Mouse (Mus musculus) CH12.LX (cell line): Measurements from ENCODE around the gene BC030867. TPM values are rescaled to one million over a fixed set of nuclear protein-coding genes. Genes with fewer than 3 reads are reported as not detected.

Experiments
- DNase-seq: peaks from one replicate; pipeline ENCODE4 v3.0.0-alpha.2; 2013; ENCODE audit errors: extremely low read depth
- H3K27ac ChIP-seq: 2 replicates; pipeline ENCODE4 v1.5.1; 2012; ENCODE audit warnings: low read depth, mild to moderate bottlenecking, control low read depth, moderate library complexity; ENCODE audit not compliant: insufficient read depth
- H3K27me3 ChIP-seq: replicated peaks from 2 replicates; pipeline ENCODE3; 2012; ENCODE audit warnings: inconsistent platforms
- H3K36me3 ChIP-seq, 2 experiments: replicated peaks in 1 of 2; 2 replicates each; pipeline versions ENCODE3 to v1.6.1; 2012; ENCODE audit warnings: inconsistent platforms in 1 of 2, low read length in 1 of 2, mild to moderate bottlenecking in 1 of 2, mixed read lengths in 1 of 2, moderate library complexity in 1 of 2; ENCODE audit not compliant: control insufficient read depth in 1 of 2, insufficient read depth in 1 of 2
- H3K4me1 ChIP-seq, 2 experiments: 2 replicates each; pipeline ENCODE4 v1.6.1; 2012; ENCODE audit warnings: inconsistent platforms in 1 of 2, moderate library complexity in 1 of 2; ENCODE audit not compliant: insufficient read depth in 2 of 2, control insufficient read depth in 1 of 2
- H3K4me2 ChIP-seq: 2 replicates; pipeline ENCODE4 v1.6.1; 2012; ENCODE audit warnings: low read depth, mild to moderate bottlenecking, control low read depth; ENCODE audit not compliant: poor library complexity, insufficient read depth, severe bottlenecking
- H3K4me3 ChIP-seq, 3 experiments: fragments of 150-350 bp in 1 of 3; sonication (generic) in 1 of 3; replicated peaks in 1 of 3; 2 replicates each; pipeline versions ENCODE3 to v1.5.1; 2011 to 2012; ENCODE audit warnings: low read depth in 2 of 3, low read length in 2 of 3, mild to moderate bottlenecking in 2 of 3, moderate library complexity in 2 of 3, control low read depth in 1 of 3, improper control_type of control experiment in 1 of 3, inconsistent platforms in 1 of 3, mixed read lengths in 1 of 3; ENCODE audit not compliant: poor library complexity in 1 of 3
- H3K79me2 ChIP-seq: replicated peaks from 2 replicates; pipeline ENCODE4 v1.6.1; 2012; ENCODE audit warnings: mild to moderate bottlenecking, moderate library complexity; ENCODE audit not compliant: control insufficient read depth, poor library complexity, insufficient read depth, severe bottlenecking; ENCODE audit errors: extremely low read depth
- H3K9ac ChIP-seq: 2 replicates; pipeline ENCODE4 v1.6.1; 2012; ENCODE audit warnings: low read depth, mild to moderate bottlenecking, control low read depth, moderate library complexity; ENCODE audit not compliant: insufficient read depth
- H3K9me3 ChIP-seq: replicated peaks from 2 replicates; pipeline ENCODE3; 2012; ENCODE audit warnings: low read length, inconsistent platforms, mixed read lengths
- BHLHE40 ChIP-seq: IDR thresholded peaks from 2 replicates; pipeline ENCODE4 v1.6.1; 2011; ENCODE audit warnings: mild to moderate bottlenecking, low read depth, low read length, improper control_type of control experiment
- CHD1 ChIP-seq: IDR thresholded peaks from 2 replicates; pipeline ENCODE4 v1.6.1; 2012; ENCODE audit warnings: low read depth, low read length, improper control_type of control experiment, inconsistent platforms
- CHD2 ChIP-seq: IDR thresholded peaks from 2 replicates; pipeline ENCODE4 v1.6.1; 2011; ENCODE audit warnings: low read length, improper control_type of control experiment
- CTCF ChIP-seq, 2 experiments: IDR thresholded peaks in 1 of 2; conservative IDR thresholded peaks in 1 of 2; 2 replicates each; pipeline ENCODE4 v1.5.1; 2011 to 2012; ENCODE audit warnings: low read depth in 2 of 2, low read length in 2 of 2, improper control_type of control experiment in 1 of 2, inconsistent platforms in 1 of 2, mild to moderate bottlenecking in 1 of 2, moderate library complexity in 1 of 2
- E2F4 ChIP-seq: IDR thresholded peaks from 2 replicates; pipeline ENCODE4 v1.6.1; 2011; ENCODE audit warnings: low read depth, low read length, improper control_type of control experiment; ENCODE audit not compliant: insufficient replicate concordance
- ELF1 ChIP-seq: IDR thresholded peaks from 2 replicates; pipeline ENCODE4 v1.6.1; 2014; ENCODE audit warnings: low read depth, mild to moderate bottlenecking, inconsistent platforms, low read length, improper control_type of control experiment
- EP300 ChIP-seq: IDR thresholded peaks from 2 replicates; pipeline ENCODE4 v1.6.1; 2011; ENCODE audit warnings: low read length, improper control_type of control experiment
- GABPA ChIP-seq: IDR thresholded peaks from 2 replicates; pipeline ENCODE4 v1.6.1; 2012; ENCODE audit warnings: low read depth, low read length, improper control_type of control experiment, inconsistent platforms; ENCODE audit not compliant: insufficient replicate concordance
- HCFC1 ChIP-seq: IDR thresholded peaks from 2 replicates; pipeline ENCODE4 v1.6.1; 2012; ENCODE audit warnings: low read depth, mild to moderate bottlenecking, inconsistent platforms, low read length, improper control_type of control experiment
- IRF4 ChIP-seq: IDR thresholded peaks from 2 replicates; pipeline ENCODE4 v1.6.1; 2014; ENCODE audit warnings: low read depth, mild to moderate bottlenecking, inconsistent platforms, low read length, improper control_type of control experiment
- KAT2A ChIP-seq: IDR thresholded peaks from 2 replicates; pipeline ENCODE4 v1.6.1; 2012; ENCODE audit warnings: low read length, improper control_type of control experiment, inconsistent platforms; ENCODE audit not compliant: insufficient replicate concordance
- MAFK ChIP-seq: IDR thresholded peaks from 2 replicates; pipeline ENCODE4 v1.6.1; 2011; ENCODE audit warnings: low read length, improper control_type of control experiment; ENCODE audit not compliant: insufficient replicate concordance
- MAX ChIP-seq: IDR thresholded peaks from 2 replicates; pipeline ENCODE4 v1.6.1; 2011; ENCODE audit warnings: low read length, improper control_type of control experiment
- MAZ ChIP-seq: IDR thresholded peaks from 2 replicates; pipeline ENCODE4 v1.6.1; 2012; ENCODE audit warnings: low read depth, mild to moderate bottlenecking, inconsistent platforms, low read length, improper control_type of control experiment, moderate library complexity
- MEF2A ChIP-seq: IDR thresholded peaks from 2 replicates; pipeline ENCODE4 v1.6.1; 2014; ENCODE audit warnings: low read depth, mild to moderate bottlenecking, inconsistent platforms, low read length, improper control_type of control experiment, borderline replicate concordance
- MXI1 ChIP-seq: IDR thresholded peaks from 2 replicates; pipeline ENCODE4 v1.6.1; 2011; ENCODE audit warnings: mild to moderate bottlenecking, low read depth, low read length, improper control_type of control experiment
- MYC ChIP-seq: IDR thresholded peaks from 2 replicates; pipeline ENCODE4 v1.6.1; 2011; ENCODE audit warnings: low read depth, mild to moderate bottlenecking, improper control_type of control experiment, low read length
- NELFE ChIP-seq: IDR thresholded peaks from 2 replicates; pipeline ENCODE4 v1.6.1; 2011; ENCODE audit warnings: low read depth, low read length, improper control_type of control experiment
- NRF1 ChIP-seq: IDR thresholded peaks from 2 replicates; pipeline ENCODE4 v1.6.1; 2014; ENCODE audit warnings: low read depth, mild to moderate bottlenecking, inconsistent platforms, low read length, improper control_type of control experiment, moderate library complexity
- PAX5 ChIP-seq: IDR thresholded peaks from 2 replicates; pipeline ENCODE4 v1.6.1; 2012; ENCODE audit warnings: low read length, inconsistent platforms, mixed read lengths
- POLR2A ChIP-seq: IDR thresholded peaks from 2 replicates; pipeline ENCODE4 v1.6.1; 2011; ENCODE audit warnings: low read depth, mild to moderate bottlenecking, improper control_type of control experiment, low read length
- POLR2AphosphoS2 ChIP-seq: IDR thresholded peaks from 2 replicates; pipeline ENCODE4 v1.6.1; 2011; ENCODE audit warnings: low read depth, low read length, improper control_type of control experiment
- RAD21 ChIP-seq: IDR thresholded peaks from 2 replicates; pipeline ENCODE4 v1.6.1; 2011; ENCODE audit warnings: low read depth, mild to moderate bottlenecking, low read length, improper control_type of control experiment, moderate library complexity
- SMC3 ChIP-seq: IDR thresholded peaks from 2 replicates; pipeline ENCODE4 v1.6.1; 2011; ENCODE audit warnings: low read depth, low read length, improper control_type of control experiment
- TBP ChIP-seq: conservative IDR thresholded peaks from 2 replicates; pipeline ENCODE4 v1.6.1; 2011; ENCODE audit warnings: low read depth, low read length, improper control_type of control experiment
- TCF12 ChIP-seq: IDR thresholded peaks from 2 replicates; pipeline ENCODE4 v1.6.1; 2014; ENCODE audit warnings: low read depth, mild to moderate bottlenecking, inconsistent platforms, low read length, improper control_type of control experiment
- UBTF ChIP-seq: IDR thresholded peaks from 2 replicates; pipeline ENCODE4 v1.6.1; 2012; ENCODE audit warnings: low read depth, mild to moderate bottlenecking, inconsistent platforms, low read length, improper control_type of control experiment, moderate library complexity
- USF1 ChIP-seq: IDR thresholded peaks from 2 replicates; pipeline ENCODE4 v1.6.1; 2014; ENCODE audit warnings: low read depth, mild to moderate bottlenecking, inconsistent platforms, low read length, improper control_type of control experiment
- USF2 ChIP-seq: conservative IDR thresholded peaks from 2 replicates; pipeline ENCODE4 v1.6.1; 2011; ENCODE audit warnings: low read depth, low read length, improper control_type of control experiment
- ZKSCAN1 ChIP-seq: IDR thresholded peaks from 2 replicates; pipeline ENCODE4 v1.6.1; 2012; ENCODE audit warnings: low read depth, inconsistent platforms, low read length, improper control_type of control experiment, borderline replicate concordance
- ZMIZ1 ChIP-seq: IDR thresholded peaks from 2 replicates; pipeline ENCODE4 v1.6.1; 2012; ENCODE audit warnings: low read depth, mild to moderate bottlenecking, inconsistent platforms, low read length, improper control_type of control experiment
- ZNF384 ChIP-seq: IDR thresholded peaks from 2 replicates; pipeline ENCODE4 v1.6.1; 2012; ENCODE audit warnings: low read depth, low read length, improper control_type of control experiment, inconsistent platforms
- dilution Hi-C: fragments of 300-500 bp; cut with MboI; formaldehyde crosslinking; loops from 2 replicates; pipeline ENCODE4 v1.14.3; 2020; ENCODE audit warnings: low sequenced_read_pairs; ENCODE audit not compliant: extremely low pct_unique_long_range_greater_than_20kb, extremely low pct_ligation_motif_present
- in situ Hi-C: fragments of 300-500 bp; cut with MboI; formaldehyde crosslinking; loops from 3 replicates; pipeline ENCODE4 v1.14.3; 2019; ENCODE audit warnings: low sequenced_read_pairs, low pct_ligation_motif_present, low pct_unique_long_range_greater_than_20kb, mixed read lengths
- polyA plus RNA-seq: library from polyadenylated mRNA; unstranded; fragments of >175 nt; gene quantifications from 2 replicates; pipeline ENCODE4 v1.2.1, GENCODE M21; 2012; ENCODE audit warnings: low read depth; ENCODE audit not compliant: insufficient read length
- total RNA-seq, 2 experiments: library from RNA; depleted of rRNA; stranded (reverse); fragments of 300-350 nt in 1 of 2; fragments of >200 nt in 1 of 2; gene quantifications; 2 replicates each; pipeline ENCODE4 v1.2.3; 2012 to 2014

Gene BC030867
- total and polyA plus RNA-seq, 3 experiments = 11.4 to 34.0 (median 26.2) TPM

DNA sequence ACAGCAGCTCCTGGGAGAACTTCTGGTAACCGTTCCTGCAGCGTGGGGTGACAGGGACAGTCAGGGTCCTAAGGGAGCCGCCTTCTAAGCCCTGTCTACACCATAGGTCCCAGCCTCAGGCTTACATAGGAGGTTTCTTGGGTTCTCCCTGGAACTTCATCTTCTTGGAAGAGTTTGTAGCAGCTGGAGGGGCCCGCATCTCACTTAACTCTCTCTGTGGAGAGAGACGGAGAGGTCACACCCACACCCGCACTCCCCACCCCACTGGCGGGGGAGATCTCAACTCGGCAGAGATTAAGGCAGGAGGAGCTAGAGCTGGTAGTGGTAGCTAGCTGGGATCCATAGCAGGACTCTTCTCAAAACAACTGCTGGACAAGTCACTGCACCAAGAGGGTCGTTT lies 59.4 kb downstream of the BC030867 start:
- Histone ChIP-seq H3K79me2 (no peaks in the 10 kb centered on the region), H3K9ac (no peak overlapping the region), H3K27ac (no peak overlapping the region)
- no peak for TF ChIP-seq IRF4
- TF ChIP-seq PAX5 = no peak
- TF ChIP-seq, all 38 proteins: peak for 0
- H3K4me3 ChIP-seq = no peak overlapping the region
- H3K4me1 ChIP-seq = peaks cover 18 to 46% of the 10 kb centered on the region in 2 experiments
- dilution Hi-C loops (loop anchor here (25.0 kb wide), 1 partner anchor 104 kb away; the partner anchor contains the start of gene Slc25a39), in situ Hi-C loops (no loop called here)
- H3K4me2 ChIP-seq = no peak overlapping the region
- H3K27me3 ChIP-seq = no peaks in the 10 kb centered on the region
- H3K9me3 ChIP-seq = no peaks in the 10 kb centered on the region
- H3K36me3 ChIP-seq = peaks cover 61 to 85% of the 10 kb centered on the region in 2 experiments
- DNase-seq = no peak

DNA sequence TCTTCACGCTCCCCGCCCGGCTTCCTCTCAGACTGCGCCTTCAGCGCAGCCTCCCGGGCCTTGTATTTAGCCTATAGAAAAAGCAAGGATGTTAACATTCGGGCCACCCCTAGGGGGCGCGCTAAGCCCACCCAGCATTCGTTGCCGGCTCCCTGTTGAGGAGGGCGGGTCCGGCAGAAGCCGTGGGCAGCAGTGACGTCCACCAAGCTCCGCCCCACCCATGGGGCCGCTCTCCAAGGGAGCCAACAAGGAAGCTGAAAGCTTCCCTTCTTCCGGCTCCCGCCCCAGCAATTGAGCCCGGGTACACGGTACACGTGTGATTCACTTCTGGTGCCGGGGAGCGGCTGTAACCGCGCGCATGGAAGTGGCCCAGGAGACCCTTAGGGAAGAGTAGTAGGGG lies 60.3 kb downstream of the BC030867 start:
- H3K4me3 ChIP-seq = peak overlapping the region; percentile 45 to 62 (median 59)
- no peaks in the 10 kb centered on the region for H3K27me3 ChIP-seq
- peak; percentile 99 for DNase-seq
- peak overlapping the region; percentile 53 for H3K27ac ChIP-seq
- H3K36me3 ChIP-seq = peaks cover 69 to 92% of the 10 kb centered on the region in 2 experiments
- H3K4me1 ChIP-seq = peaks cover 18 to 50% of the 10 kb centered on the region in 2 experiments
- in situ Hi-C loops = no loop called here
- H3K4me2 ChIP-seq = peak overlapping the region; percentile 71
- H3K9me3 ChIP-seq = no peaks in the 10 kb centered on the region
- dilution Hi-C loops = loop anchor here (25.0 kb wide), 1 partner anchor 103 kb away; the partner anchor contains the start of gene Slc25a39
- H3K9ac ChIP-seq = peak overlapping the region; percentile 27; the same call in 1 of the 2 replicates
- peaks cover 2% of the 10 kb centered on the region for H3K79me2 ChIP-seq
- TF ChIP-seq GABPA (no peak), KAT2A (0 out of 2 replicates have a peak, but pooled peaks have one; percentile 38), BHLHE40 (peak; percentile 15; the same call in 1 of the 2 replicates), UBTF (0 out of 2 replicates have a peak, but pooled peaks have one; percentile 21), POLR2A (peak; percentile 92), USF2 (no peak), SMC3 (peak; percentile 96), HCFC1 (peak; percentile 74), IRF4 (peak; percentile 57; the same call in 1 of the 2 replicates), MXI1 (peak; percentile 99), ZNF384 (peak; percentile 59), MEF2A (no peak; the same call in 1 of the 2 replicates), E2F4 (no peak), MYC (peak; percentile 95), ZMIZ1 (no peak), POLR2AphosphoS2 (peak; percentile 86; the same call in 1 of the 2 replicates), ZKSCAN1 (no peak), MAFK (no peak), TCF12 (peak; percentile 77), NRF1 (peak; percentile 62), NELFE (peak; percentile 63), PAX5 (no peak), ELF1 (peak; percentile 95), RAD21 (no peak; the same call in none of the 2 replicates), MAX (peak; percentile 87), CHD2 (no peak; the same call in 1 of the 2 replicates), CHD1 (no peak), MAZ (no peak; the same call in 1 of the 2 replicates), TBP (0 out of 2 replicates have a peak, but pooled peaks have one; percentile 44), USF1 (no peak), EP300 (no peak), CTCF (conservative IDR thresholded peaks at IDR 0.05 in 1 of 2, IDR thresholded peaks at IDR 0.05 in 1 of 2; ENCODE audit: low read depth in 2 of 2, low read length in 2 of 2) (peak; percentile 70 to 99)
